8 mouse cellular contexts compared by ENCODE assay signal in genomic region chr4:149166957-149167611, GRCm38 (mm10). TPM values are rescaled to one million over a fixed set of nuclear protein-coding genes. Genes with fewer than 3 reads are reported as not detected.
DNase-seq lines count a peak whose midpoint lies in the region; ATAC-seq and TF ChIP-seq lines count a peak whose summit lies in the region.

No protein-coding gene starts in this region.

- DNase-seq in liver, postnatal 0 days: peak; percentile 52
- no peak for DNase-seq in retina, embryonic 14.5 days (ENCODE audit: low spot score)
- no peak for DNase-seq in cerebellum, adult 11 months

- no peak for TF ChIP-seq POLR2A in ES-Bruce4 (IDR thresholded peaks at IDR 0.05; ENCODE audit: insufficient read depth, low read length)

- TF ChIP-seq EP300 in ES-Bruce4 (IDR thresholded peaks at IDR 0.05; ENCODE audit: insufficient read depth, low read depth, low read length): no peak
- TF ChIP-seq EP300 in liver, postnatal 0 days (IDR thresholded peaks at IDR 0.05; ENCODE audit: low read depth): peak; percentile 4; the same call in 1 of the 2 replicates

- H3K36me3 ChIP-seq in C2C12 (ENCODE audit: control insufficient read depth, insufficient read depth): peaks cover 37% of the 10 kb centered on the region
- H3K36me3 ChIP-seq in ES-Bruce4 (ENCODE audit: control insufficient read depth, insufficient read depth, low read length, poor library complexity, severe bottlenecking): peaks cover 4% of the 10 kb centered on the region; the same call in 1 of the 2 replicates
- peaks cover 7% of the 10 kb centered on the region for H3K36me3 ChIP-seq in erythroblast, embryonic 14.5 days (ENCODE audit: control insufficient read depth)
- peaks cover 26% of the 10 kb centered on the region; the same call in 1 of the 2 replicates for H3K36me3 ChIP-seq in liver, postnatal 0 days (replicated peaks; ENCODE audit: insufficient read depth, low read length)
- 0 out of 2 replicates have a peak, but pooled peaks cover 10% of the 10 kb centered on the region for H3K36me3 ChIP-seq in neural tube, embryonic 15.5 days

- H3K4me3 ChIP-seq in C2C12 (ENCODE audit: insufficient read depth, poor library complexity, severe bottlenecking) (peak overlapping the region; percentile 79), ES-Bruce4 (ENCODE audit: low read depth, low read length) (peak overlapping the region; percentile 93)
- peak overlapping the region; percentile 76 for H3K4me3 ChIP-seq in erythroblast, embryonic 14.5 days (replicated peaks)
- H3K4me3 ChIP-seq in liver, postnatal 0 days (ENCODE audit: low read depth, low read length): peak overlapping the region; percentile 75
- H3K4me3 ChIP-seq in neural tube, embryonic 15.5 days (replicated peaks): peak overlapping the region; percentile 67

- H3K9me3 ChIP-seq in ES-Bruce4 (replicated peaks; ENCODE audit: control insufficient read depth, insufficient read depth, low read length, poor library complexity, severe bottlenecking): no peaks in the 10 kb centered on the region
- H3K9me3 ChIP-seq in erythroblast, embryonic 14.5 days (ENCODE audit: control insufficient read depth, low read length): no peaks in the 10 kb centered on the region
- no peaks in the 10 kb centered on the region for H3K9me3 ChIP-seq in liver, postnatal 0 days (ENCODE audit: low read length)
- H3K9me3 ChIP-seq in neural tube, embryonic 15.5 days (replicated peaks): no peaks in the 10 kb centered on the region

- peaks cover 57% of the 10 kb centered on the region for H3K79me2 ChIP-seq in C2C12 (ENCODE audit: control insufficient read depth, insufficient read depth)

- H3ac ChIP-seq in C2C12 (ENCODE audit: control insufficient read depth, insufficient read length, low read depth): peak overlapping the region; percentile 73

- no peaks in the 10 kb centered on the region for H3K27me3 ChIP-seq in C2C12 (ENCODE audit: control insufficient read depth, insufficient read depth, insufficient read length)
- H3K27me3 ChIP-seq in ES-Bruce4 (ENCODE audit: control insufficient read depth, insufficient read depth, low read length, poor library complexity, severe bottlenecking): no peaks in the 10 kb centered on the region
- H3K27me3 ChIP-seq in erythroblast, embryonic 14.5 days (ENCODE audit: control insufficient read depth): no peaks in the 10 kb centered on the region
- no peaks in the 10 kb centered on the region for H3K27me3 ChIP-seq in liver, postnatal 0 days (ENCODE audit: insufficient read depth, low read length)
- H3K27me3 ChIP-seq in neural tube, embryonic 15.5 days (replicated peaks): no peaks in the 10 kb centered on the region

- peak overlapping the region; percentile 98 for H3K4me2 ChIP-seq in liver, postnatal 0 days (ENCODE audit: low read depth, low read length)
- peak overlapping the region; percentile 96 for H3K4me2 ChIP-seq in neural tube, embryonic 15.5 days

- WGBS in liver, postnatal 0 days (ENCODE audit: insufficient replicate concordance): under 1% methylated on average over 27 of the region's 27 CpGs
- WGBS in neural tube, embryonic 15.5 days: 1% methylated on average over 27 of the region's 27 CpGs

- peak; percentile 27 for ATAC-seq in inflammation-experienced regulatory T-cells, adult 6 months
- peak; percentile 21 for ATAC-seq in liver, postnatal 0 days
- peak; percentile 67 for ATAC-seq in neural tube, embryonic 15.5 days (ENCODE audit: low FRiP score)

- TF ChIP-seq CTCF in C2C12 (IDR thresholded peaks at IDR 0.05; ENCODE audit: control insufficient read depth, insufficient read depth, insufficient read length): no peak
- TF ChIP-seq CTCF in ES-Bruce4 (IDR thresholded peaks at IDR 0.05; ENCODE audit: low read depth, low read length): no peak
- no peak for TF ChIP-seq CTCF in liver, postnatal 0 days (IDR thresholded peaks at IDR 0.05; ENCODE audit: low read depth)

- H3K79me3 ChIP-seq in C2C12 (ENCODE audit: low read depth): peaks cover 43% of the 10 kb centered on the region

- H3K27ac ChIP-seq in ES-Bruce4 (ENCODE audit: insufficient read depth, low read length): peak overlapping the region; percentile 3; the same call in 1 of the 2 replicates
- peak overlapping the region; percentile 86 for H3K27ac ChIP-seq in liver, postnatal 0 days (ENCODE audit: low read depth)
- peak overlapping the region; percentile 81 for H3K27ac ChIP-seq in neural tube, embryonic 15.5 days (replicated peaks)

- no peaks in the 10 kb centered on the region for H3K4me1 ChIP-seq in ES-Bruce4 (ENCODE audit: control insufficient read depth, insufficient read depth, low read length)
- peaks cover 56% of the 10 kb centered on the region for H3K4me1 ChIP-seq in erythroblast, embryonic 14.5 days (ENCODE audit: control insufficient read depth)
- peaks cover 22% of the 10 kb centered on the region for H3K4me1 ChIP-seq in liver, postnatal 0 days (ENCODE audit: insufficient read depth)
- H3K4me1 ChIP-seq in neural tube, embryonic 15.5 days: peaks cover 32% of the 10 kb centered on the region

- H3K9ac ChIP-seq in ES-Bruce4 (ENCODE audit: low read depth, poor library complexity, severe bottlenecking): peak overlapping the region; percentile 69
- H3K9ac ChIP-seq in liver, postnatal 0 days (replicated peaks): peak overlapping the region; percentile 69
- H3K9ac ChIP-seq in neural tube, embryonic 15.5 days (replicated peaks): peak overlapping the region; percentile 41

TF ChIP-seq in C2C12, 6 proteins besides CTCF, POLR2A, EP300 and RAD21:
- TF ChIP-seq FOSL1 (IDR thresholded peaks at IDR 0.05; ENCODE audit: insufficient read depth, low read length, poor library complexity, severe bottlenecking): no peak
- TF ChIP-seq MYOD1 (IDR thresholded peaks at IDR 0.05; ENCODE audit: control insufficient read depth, insufficient read length, low read depth): no peak
- no peak for TF ChIP-seq MAX (IDR thresholded peaks at IDR 0.05)

RNA-seq across cellular contexts. Expression of gene Pgd, which starts 0.5 kb away (rescaled TPM):
- 346 TPM for polyA plus RNA-seq in C2C12 (2012; fragmentation: generic; extraction: Trizol)
- 109 and 112 TPM in 2 replicates for polyA plus RNA-seq in ES-Bruce4 (2011; ENCODE audit: insufficient read depth, insufficient read length, low read depth, missing spikeins)
- polyA plus RNA-seq in erythroblast, embryonic 14.5 days (2012): 3.6 and 4.2 TPM in 2 replicates
- polyA plus RNA-seq in inflammation-experienced regulatory T-cells, adult 6 months (2017; shearing (Covaris generic)): 10 to 100 TPM; 37.7 to 56.0 (median 53.5) TPM
- polyA plus RNA-seq in liver, postnatal 0 days (2015; fragmentation: Nextera tagmentation; extraction: Ambion mirVana): 43.4 and 49.9 TPM in 2 replicates
- 107 and 121 TPM in 2 replicates for polyA plus RNA-seq in neural tube, embryonic 15.5 days (2015; fragmentation: Nextera tagmentation; extraction: Ambion mirVana)

RNA-seq across cellular contexts. Expression of gene Cenps, which starts 29.7 kb away (rescaled TPM):
- polyA plus RNA-seq in C2C12 (2012; fragmentation: generic; extraction: Trizol) (32.5 TPM), ES-Bruce4 (2011; ENCODE audit: insufficient read depth, insufficient read length, low read depth, missing spikeins) (26.5 and 35.7 TPM in 2 replicates)
- 2.4 and 2.5 TPM in 2 replicates for polyA plus RNA-seq in erythroblast, embryonic 14.5 days (2012)
- polyA plus RNA-seq in inflammation-experienced regulatory T-cells, adult 6 months (2017; shearing (Covaris generic)): 10 to 100 TPM in 1 of 3 experiments, 1 to 10 TPM in 2; 3.7 to 34.5 (median 6.7) TPM
- 8.4 and 8.7 TPM in 2 replicates for polyA plus RNA-seq in liver, postnatal 0 days (2015; fragmentation: Nextera tagmentation; extraction: Ambion mirVana)
- polyA plus RNA-seq in neural tube, embryonic 15.5 days (2015; fragmentation: Nextera tagmentation; extraction: Ambion mirVana): 17.3 and 18.6 TPM in 2 replicates

RNA-seq across cellular contexts. Expression of gene Cort, which starts 40.5 kb away (rescaled TPM):
- polyA plus RNA-seq in C2C12 (2012; fragmentation: generic; extraction: Trizol) (0.20 TPM), ES-Bruce4 (2011; ENCODE audit: insufficient read depth, insufficient read length, low read depth, missing spikeins) (0.91 and 1.4 TPM in 2 replicates)
- polyA plus RNA-seq in erythroblast, embryonic 14.5 days (2012): 0.96 and 1.3 TPM in 2 replicates
- polyA plus RNA-seq in inflammation-experienced regulatory T-cells, adult 6 months (2017; shearing (Covaris generic)): under 1 TPM in 1 of 3 experiments, not detected in 2; 0.73 TPM
- polyA plus RNA-seq in liver, postnatal 0 days (2015; fragmentation: Nextera tagmentation; extraction: Ambion mirVana): not detected in 2 replicates
- polyA plus RNA-seq in neural tube, embryonic 15.5 days (2015; fragmentation: Nextera tagmentation; extraction: Ambion mirVana): not detected in 2 replicates

Comparison
In these comparisons a context has a peak if more than half of its experiments do, and no peak if none do; other contexts are left out.
1. H3K27ac ChIP-seq: peak in every context shown above with its lines; median percentile 86 in liver, postnatal 0 days; 81 in neural tube, embryonic 15.5 days; 3 in ES-Bruce4.